9 mouse cellular contexts compared by ENCODE assay signal in the genomic region with DNA sequence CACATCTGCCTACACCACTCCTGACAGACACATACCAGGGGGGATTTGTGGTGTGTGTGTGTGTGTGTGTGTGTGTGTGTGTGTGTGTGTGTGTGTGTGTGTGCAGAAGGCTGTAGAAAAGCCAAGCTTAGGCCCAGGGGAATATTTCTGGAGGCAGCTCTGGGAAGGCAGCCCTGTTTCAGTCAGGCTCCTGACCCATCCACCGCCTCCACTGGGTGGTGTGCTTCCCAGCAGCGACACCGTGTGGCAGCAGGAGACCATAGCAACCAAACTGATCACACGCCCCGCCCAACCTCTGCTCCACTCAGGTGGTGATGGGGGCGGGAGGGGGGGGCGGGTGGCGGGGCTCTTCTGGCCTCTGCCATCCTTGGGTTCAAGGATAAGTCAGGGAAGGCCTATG. TPM values are rescaled to one million over a fixed set of nuclear protein-coding genes. Genes with fewer than 3 reads are reported as not detected.
A peak's percentile ranks its signal among the peaks of the same experiment; 100 is the strongest.
DNase-seq lines count a peak whose midpoint lies in the region; ATAC-seq lines count a peak whose summit lies in the region.
"Had no signal": no experiment of that assay in that cellular context is flagged by ENCODE, and none has a peak within 500 bp of the region (broad histone marks: within the 10 kb centered on the region; RNA-seq: fewer than 3 reads in every experiment).

No protein-coding gene starts in this region.

- no peak overlapping the region for H3K9ac ChIP-seq in forebrain, embryonic 11.5 days (ENCODE audit: low read length)

- H3K9me3 ChIP-seq in forebrain, embryonic 11.5 days (ENCODE audit: control insufficient read depth, low read length): no peaks in the 10 kb centered on the region

- peak; percentile 48; the same call in 1 of the 2 replicates for ATAC-seq in forebrain, embryonic 11.5 days (replicated peaks; ENCODE audit: low FRiP score)

- 0% methylated on average over 8 of the region's 8 CpGs for WGBS in forebrain, embryonic 11.5 days

- intact Hi-C loops in heart, postnatal 25 days (cut with DNase I): loop anchor here (1.0 to 10.0 kb wide), 3 partner anchors 111 to 425 kb away; partner anchors contain the start of gene Atxn10

- H3K27me3 ChIP-seq in forebrain, embryonic 11.5 days (ENCODE audit: control insufficient read depth, insufficient read depth, low read length): no peaks in the 10 kb centered on the region

- H3K27ac ChIP-seq in forebrain, embryonic 11.5 days (ENCODE audit: low read depth, low read length): no peak overlapping the region

- no peak overlapping the region for H3K4me2 ChIP-seq in forebrain, embryonic 11.5 days (ENCODE audit: low read depth, low read length, severe bottlenecking)

- no peaks in the 10 kb centered on the region for H3K4me1 ChIP-seq in forebrain, embryonic 11.5 days (replicated peaks; ENCODE audit: control insufficient read depth, insufficient read depth, low read length)

- DNase-seq in MN1 (ENCODE audit: low spot score): peak; percentile 91
- peak; percentile 24 for DNase-seq in c-Kit-negative CD71-positive TER-119-positive erythroid progenitor cells, embryonic 14.5 days (ENCODE audit: low read depth, low spot score)
- DNase-seq in forebrain, embryonic 11.5 days (ENCODE audit: low spot score): peak; percentile 89
- peak; percentile 67 for DNase-seq in heart, postnatal 25 days (ENCODE audit: low spot score)
- peak; percentile 70 to 88 for DNase-seq in layer of hippocampus, adult 18-20 months (ENCODE audit: low spot score in 2 of 2)
- DNase-seq in lung, postnatal 10 days: peak; percentile 91
- DNase-seq in retina, postnatal 1 day: peak; percentile 82
- peak; percentile 80 for DNase-seq in thymus, postnatal 25 days

- H3K4me3 ChIP-seq in forebrain, embryonic 11.5 days (ENCODE audit: low read depth, low read length): no peak overlapping the region
- H3K4me3 ChIP-seq: megakaryocyte, embryonic 14.5 days had no signal

- no peaks in the 10 kb centered on the region for H3K36me3 ChIP-seq in forebrain, embryonic 11.5 days (ENCODE audit: control insufficient read depth, insufficient read depth, low read length)

RNA-seq across cellular contexts. Expression of gene Ppara, which starts 24.6 kb away (rescaled TPM):
- polyA plus RNA-seq in forebrain, embryonic 11.5 days (2014; fragmentation: Nextera tagmentation; extraction: Ambion mirVana): 0.31 and 0.51 TPM in 2 replicates
- 10 to 100 TPM; 44.7 to 58.8 TPM for total RNA-seq in heart, postnatal 25 days (2021)
- 1 to 10 TPM; 2.9 to 3.4 TPM for total RNA-seq in layer of hippocampus, adult 18-20 months (2021)

Comparison
In these comparisons a context has a peak if more than half of its experiments do, and no peak if none do; other contexts are left out.
1. DNase-seq: peak in every context shown above with its lines; median percentile 91 in MN1; 91 in lung, postnatal 10 days; 89 in forebrain, embryonic 11.5 days; 82 in retina, postnatal 1 day; 80 in thymus, postnatal 25 days; 79 in layer of hippocampus, adult 18-20 months; 67 in heart, postnatal 25 days; 24 in c-Kit-negative CD71-positive TER-119-positive erythroid progenitor cells, embryonic 14.5 days.
2. RNA of gene Ppara, which starts 24.6 kb away (total RNA-seq): 44.7 to 58.8 TPM in heart, postnatal 25 days; 2.9 to 3.4 TPM in layer of hippocampus, adult 18-20 months; every median in the first group is over 10 times any median in the second.